Mouse (Mus musculus) kidney, postnatal 0 days (tissue): Measurements from ENCODE around the gene Lifr. TPM values are rescaled to one million over a fixed set of nuclear protein-coding genes. Genes with fewer than 3 reads are reported as not detected.

Experiments
- ATAC-seq: fragments of 200-750 bp; cut with Nextera tagmentation; replicated peaks from 2 replicates; pipeline ENCODE4 v1.8.0; 2017; ENCODE audit warnings: low read depth, moderate number of reproducible peaks, moderate TSS enrichment, moderate library complexity; ENCODE audit not compliant: low FRiP score
- DNase-seq: peaks from one replicate; pipeline ENCODE4 v3.0.0-alpha.2; 2016; ENCODE audit warnings: low spot score
- H3K27ac ChIP-seq: fragments of 300-500 bp; sonication (generic); 2 replicates; pipeline ENCODE4 v1.5.1; 2014; ENCODE audit warnings: mild to moderate bottlenecking
- H3K27me3 ChIP-seq: fragments of 300-500 bp; sonication (generic); 2 replicates; pipeline ENCODE4 v1.6.1; 2014; ENCODE audit warnings: low read length, mixed read lengths; ENCODE audit not compliant: insufficient read depth
- H3K36me3 ChIP-seq: fragments of 300-500 bp; sonication (generic); 2 replicates; pipeline ENCODE4 v1.6.1; 2014; ENCODE audit warnings: low read length, mixed read lengths; ENCODE audit not compliant: insufficient read depth
- H3K4me1 ChIP-seq: fragments of 300-500 bp; sonication (generic); replicated peaks from 2 replicates; pipeline ENCODE4 v1.6.1; 2014; ENCODE audit warnings: antibody characterized with exemption, low read length, mixed read lengths; ENCODE audit not compliant: insufficient read depth
- H3K4me2 ChIP-seq: fragments of 300-500 bp; sonication (generic); 2 replicates; pipeline ENCODE4 v1.6.1; 2014; ENCODE audit warnings: mild to moderate bottlenecking, low read length, moderate library complexity, mixed read lengths
- H3K4me3 ChIP-seq: fragments of 300-500 bp; sonication (generic); replicated peaks from 2 replicates; pipeline ENCODE4 v1.5.1; 2014; ENCODE audit warnings: low read depth, low read length
- H3K9ac ChIP-seq: fragments of 300-500 bp; sonication (generic); 2 replicates; pipeline ENCODE4 v1.6.1; 2014; ENCODE audit warnings: low read depth, low read length
- H3K9me3 ChIP-seq: fragments of 300-500 bp; sonication (generic); replicated peaks from 2 replicates; pipeline ENCODE4 v1.6.1; 2016; ENCODE audit warnings: low read length, inconsistent platforms, mixed read lengths
- CTCF ChIP-seq: IDR thresholded peaks from 2 replicates; pipeline ENCODE4 v1.5.1; 2016; ENCODE audit warnings: antibody characterized with exemption, low read depth, mild to moderate bottlenecking, moderate library complexity
- WGBS: fragments of 180-500 bp; shearing (Covaris S2); extraction: QIAGEN DNeasy Blood & Tissue Kit; methylation state at CpG from one replicate; pipeline ENCODE4 v1.1.7; 2014; 5-methylcytosine and 5-hydroxymethylcytosine counted together
- polyA plus RNA-seq: library from polyadenylated mRNA; unstranded; fragments of >200 nt; fragmentation: Nextera tagmentation; extraction: Ambion mirVana; gene quantifications from 2 replicates; pipeline ENCODE4 v1.2.1, GENCODE M21; 2015

Gene Lifr
- polyA plus RNA-seq, 1 experiment from 2014 or later, result 21.2 TPM

GRCm38 (mm10) chr15:7112227-7112907 lies 22.0 kb downstream of the Lifr start:
- Histone ChIP-seq H3K27ac (no peak overlapping the region), H3K36me3 (no peaks in the 10 kb centered on the region), H3K9me3 (no peaks in the 10 kb centered on the region), H3K4me2 (no peak overlapping the region), H3K4me3 (no peak overlapping the region), H3K9ac (no peak overlapping the region), H3K4me1 (no peaks in the 10 kb centered on the region), H3K27me3 (no peaks in the 10 kb centered on the region)
- DNase-seq (no peak), ATAC-seq (no peak)
- no peak for TF ChIP-seq CTCF
- WGBS, result 62% methylated on average over 6 of the region's 6 CpGs

- no peak overlapping the region for H3K9ac ChIP-seq
- TF ChIP-seq CTCF, result no peak
- ATAC-seq, result no peak
- H3K36me3 ChIP-seq, result no peaks in the 10 kb centered on the region
- H3K9me3 ChIP-seq, result no peaks in the 10 kb centered on the region
- H3K27ac ChIP-seq, result no peak overlapping the region
- H3K4me1 ChIP-seq, result no peaks in the 10 kb centered on the region
- no peak overlapping the region for H3K4me3 ChIP-seq
- 58% methylated on average over 3 of the region's 3 CpGs for WGBS
- no peaks in the 10 kb centered on the region for H3K27me3 ChIP-seq
- DNase-seq, result no peak
- H3K4me2 ChIP-seq, result no peak overlapping the region
These were observed 23.5 kb downstream of the Lifr start for GRCm38 (mm10) chr15:7113906-7114305.

- DNase-seq, result no peak
- no peak overlapping the region for H3K4me3 ChIP-seq
- ATAC-seq, result no peak
- no peaks in the 10 kb centered on the region for H3K9me3 ChIP-seq
- no peak overlapping the region for H3K9ac ChIP-seq
- TF ChIP-seq CTCF, result no peak
- H3K4me2 ChIP-seq, result no peak overlapping the region
- H3K4me1 ChIP-seq, result no peaks in the 10 kb centered on the region
- H3K36me3 ChIP-seq, result no peaks in the 10 kb centered on the region
- no peak overlapping the region for H3K27ac ChIP-seq
- 63% methylated on average over 7 of the region's 7 CpGs for WGBS
- H3K27me3 ChIP-seq, result no peaks in the 10 kb centered on the region
These were observed 25.1 kb downstream of the Lifr start for GRCm38 (mm10) chr15:7115326-7116003.

GRCm38 (mm10) chr15:7116216-7116615 lies 25.8 kb downstream of the Lifr start:
- no peaks in the 10 kb centered on the region for H3K36me3 ChIP-seq
- ATAC-seq, result no peak

GRCm38 (mm10) chr15:7116699-7117098 lies 26.3 kb downstream of the Lifr start:
- Histone ChIP-seq H3K27me3 (no peaks in the 10 kb centered on the region), H3K4me1 (no peaks in the 10 kb centered on the region), H3K27ac (no peak overlapping the region), H3K9me3 (no peaks in the 10 kb centered on the region), H3K4me2 (no peak overlapping the region), H3K4me3 (no peak overlapping the region), H3K9ac (no peak overlapping the region), H3K36me3 (no peaks in the 10 kb centered on the region)
- ATAC-seq, result no peak
- 82% methylated on average over 3 of the region's 3 CpGs for WGBS
- TF ChIP-seq CTCF, result no peak
- no peak for DNase-seq

More at GRCm38 (mm10) chr15:7116216-7116615, 25.8 kb downstream of the Lifr start:
- no peak overlapping the region for H3K4me3 ChIP-seq
- WGBS, result 80% methylated on average over 1 of the region's 1 CpGs
- no peak for TF ChIP-seq CTCF
- H3K9me3 ChIP-seq, result no peaks in the 10 kb centered on the region
- H3K9ac ChIP-seq, result no peak overlapping the region
- DNase-seq, result no peak
- H3K27ac ChIP-seq, result no peak overlapping the region
- H3K4me1 ChIP-seq, result no peaks in the 10 kb centered on the region
- H3K4me2 ChIP-seq, result no peak overlapping the region
- no peaks in the 10 kb centered on the region for H3K27me3 ChIP-seq

GRCm38 (mm10) chr15:7117944-7118343 lies 27.5 kb downstream of the Lifr start:
- Histone ChIP-seq H3K9ac (no peak overlapping the region), H3K4me3 (no peak overlapping the region), H3K36me3 (no peaks in the 10 kb centered on the region), H3K4me2 (no peak overlapping the region), H3K27me3 (no peaks in the 10 kb centered on the region), H3K27ac (no peak overlapping the region), H3K9me3 (no peaks in the 10 kb centered on the region), H3K4me1 (no peaks in the 10 kb centered on the region)
- ATAC-seq (no peak), DNase-seq (no peak)
- 75% methylated on average over 6 of the region's 6 CpGs for WGBS
- no peak for TF ChIP-seq CTCF

GRCm38 (mm10) chr15:7118849-7119248 lies 28.4 kb downstream of the Lifr start:
- Histone ChIP-seq H3K4me2 (no peak overlapping the region), H3K27ac (no peak overlapping the region), H3K4me1 (no peaks in the 10 kb centered on the region), H3K9me3 (no peaks in the 10 kb centered on the region), H3K4me3 (no peak overlapping the region), H3K36me3 (no peaks in the 10 kb centered on the region), H3K9ac (no peak overlapping the region), H3K27me3 (no peaks in the 10 kb centered on the region)
- WGBS, result 22% methylated on average over 5 of the region's 5 CpGs
- no peak for TF ChIP-seq CTCF
- DNase-seq (peak; percentile 46), ATAC-seq (no peak)
